Mouse (Mus musculus): Measurements from ENCODE around the gene Vmn2r62.
"Not testable (repeated sequence)": the region's sequence is repeated elsewhere in the genome, so short reads cannot be mapped to it uniquely, and the experiment has no call there.

Gene Vmn2r62

DNA sequence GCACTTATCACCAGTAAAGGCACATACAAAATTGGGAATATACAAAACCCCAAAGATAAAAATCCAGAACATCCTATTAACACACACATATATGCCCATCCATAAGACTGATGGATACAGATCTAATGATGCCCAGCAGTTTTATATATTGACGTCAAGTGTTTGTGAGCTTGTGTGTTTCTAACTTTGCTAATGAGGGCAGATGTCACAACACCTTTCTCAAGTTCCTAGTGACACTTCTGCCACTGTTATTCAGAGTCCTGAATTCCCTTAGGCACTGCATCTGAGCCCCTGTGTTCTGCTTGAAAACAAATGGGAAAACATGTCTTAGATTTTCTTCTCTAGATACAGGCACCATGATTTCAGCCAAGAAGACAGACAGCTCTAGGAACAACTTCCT lies at the start of gene Vmn2r62:
TSS of gene Vmn2r62 (minus strand) at position 101 of the 400 bp plus-strand sequence.
- DNase-seq (ENCODE audit: extremely low read depth, low read depth): not testable (repeated sequence)

DNA sequence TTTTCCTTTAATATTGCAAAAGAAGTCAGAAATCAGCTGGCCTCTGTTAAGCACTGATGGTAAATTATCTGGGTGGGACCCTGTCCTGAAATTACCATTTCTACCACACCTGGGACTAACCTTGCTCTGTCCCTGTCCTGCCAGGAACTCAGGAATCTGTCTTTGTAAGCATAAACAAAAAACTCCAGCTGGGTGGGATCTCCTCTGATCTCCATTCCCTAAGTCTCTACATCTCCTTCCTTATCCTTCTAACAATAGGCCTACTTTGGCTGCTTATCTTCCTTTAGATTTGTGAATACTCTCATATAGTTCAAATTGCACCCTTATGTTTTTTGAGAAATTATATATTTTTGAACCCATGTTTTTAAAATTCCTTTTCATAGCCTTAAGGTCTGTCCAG lies 45.0 kb upstream of the Vmn2r62 start:
- DNase-seq (ENCODE audit: extremely low read depth, low read depth): not testable (repeated sequence)

DNA sequence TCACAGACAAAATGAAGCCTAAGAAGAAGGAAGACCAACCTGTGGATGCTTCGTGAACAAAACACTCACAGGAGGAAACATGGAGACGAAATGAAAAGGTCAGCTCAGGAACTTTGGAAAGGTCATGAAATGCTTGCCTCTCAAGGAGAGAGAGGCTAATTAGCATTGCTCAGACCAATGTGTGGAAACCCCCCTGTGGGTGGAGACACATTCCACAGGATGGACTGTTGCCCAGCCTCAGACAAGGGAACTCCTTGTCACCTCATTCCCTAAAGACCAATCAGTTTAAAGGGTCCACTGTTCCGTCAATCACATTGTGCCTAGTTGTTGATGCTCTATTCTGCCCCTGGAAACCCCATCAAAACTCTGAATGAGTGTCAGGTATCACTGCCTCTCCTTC lies 38.9 kb upstream of the Vmn2r62 start:
- DNase-seq (ENCODE audit: extremely low read depth, low read depth): no peak

DNA sequence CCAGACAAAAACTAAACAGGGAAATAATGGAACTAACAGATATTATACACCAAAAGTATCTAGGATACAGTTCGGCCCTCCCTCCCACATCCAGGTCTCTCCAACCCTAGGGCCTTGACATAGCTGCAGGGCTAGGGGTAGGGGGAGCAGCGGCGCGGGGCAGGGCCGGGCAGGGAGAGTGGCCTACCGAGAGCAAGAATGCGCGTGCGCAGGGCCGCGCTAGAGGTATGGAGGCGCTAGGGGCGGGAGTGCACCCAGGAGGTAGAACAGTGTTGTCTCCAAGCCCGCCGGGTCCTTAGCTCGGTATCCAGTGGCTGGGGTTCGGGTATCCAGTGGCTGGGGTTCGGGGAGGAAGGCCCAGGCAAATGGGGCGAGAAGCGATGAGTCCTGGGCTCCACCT lies 43.5 kb downstream of the Vmn2r62 start:
- DNase-seq (ENCODE audit: extremely low read depth, low read depth): no peak

DNA sequence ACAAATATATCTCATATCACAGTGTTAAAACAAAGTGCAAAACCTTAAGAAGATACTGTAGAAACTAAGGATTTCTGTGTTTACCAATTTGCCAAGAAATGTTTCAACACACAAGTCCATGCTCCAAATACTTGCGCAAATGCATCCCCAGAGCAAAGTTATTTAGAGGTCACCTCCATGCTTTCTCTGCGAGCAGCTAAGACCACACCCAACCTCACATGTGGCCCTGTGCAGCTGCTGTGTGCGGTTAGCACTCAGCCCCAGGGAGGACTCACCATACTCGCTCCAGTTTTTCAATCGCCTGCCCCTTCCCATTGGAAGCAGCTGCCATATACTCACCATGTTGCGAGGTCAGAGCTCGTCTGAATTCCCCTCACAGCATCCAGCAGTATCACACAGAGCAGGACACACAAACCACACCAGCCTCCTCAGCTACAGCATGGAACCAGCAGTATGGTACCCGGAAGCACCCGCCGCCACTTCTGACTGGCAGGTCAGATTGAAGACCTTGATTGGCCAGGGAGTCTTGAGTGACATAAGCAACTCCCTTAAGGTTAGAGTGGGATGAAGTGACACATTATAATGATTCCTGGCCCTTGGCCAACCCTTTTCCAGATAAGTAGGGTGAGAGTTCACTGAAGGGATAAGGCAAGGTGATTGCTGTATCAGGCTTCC lies 54.7 kb downstream of the Vmn2r62 start:
- DNase-seq (ENCODE audit: extremely low read depth, low read depth): no peak

DNA sequence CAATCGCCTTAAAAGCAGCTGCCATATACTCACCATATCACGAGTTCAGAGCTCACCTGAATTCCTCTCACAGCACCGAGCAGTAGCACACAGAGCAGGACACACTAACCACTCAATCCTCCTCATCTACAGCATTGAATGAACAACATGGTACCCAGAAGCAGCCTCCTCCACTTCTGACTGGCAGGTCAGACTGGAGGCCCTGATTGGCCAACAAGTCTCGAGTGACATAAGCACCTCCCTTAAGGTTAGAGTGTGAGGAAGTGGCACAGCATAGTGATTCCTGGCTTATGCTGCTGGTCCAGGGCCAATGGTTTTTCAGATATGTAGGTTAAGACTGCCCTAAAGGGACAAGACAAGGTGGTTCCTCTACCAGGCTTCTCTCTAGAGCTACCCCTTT lies 66.4 kb downstream of the Vmn2r62 start, which contains the start of gene Gm17067:
TSS of gene Gm17067 (minus strand) at position 101 of the 400 bp plus-strand sequence.
- DNase-seq (ENCODE audit: extremely low read depth, low read depth): not testable (repeated sequence)

Data from MEL-GATA-1-ER (cell line).